Mouse (Mus musculus): ENCODE measurements around the gene Ctxn1. TPM values are rescaled to one million over a fixed set of nuclear protein-coding genes. Genes with fewer than 3 reads are reported as not detected.
"Not testable (repeated sequence)": the region's sequence is repeated elsewhere in the genome, so short reads cannot be mapped to it uniquely, and the experiment has no call there.

Ctxn1 gene
- total and polyA plus RNA-seq, 2 experiments from 2014 or later, result 78.5 to 250 TPM

DNA sequence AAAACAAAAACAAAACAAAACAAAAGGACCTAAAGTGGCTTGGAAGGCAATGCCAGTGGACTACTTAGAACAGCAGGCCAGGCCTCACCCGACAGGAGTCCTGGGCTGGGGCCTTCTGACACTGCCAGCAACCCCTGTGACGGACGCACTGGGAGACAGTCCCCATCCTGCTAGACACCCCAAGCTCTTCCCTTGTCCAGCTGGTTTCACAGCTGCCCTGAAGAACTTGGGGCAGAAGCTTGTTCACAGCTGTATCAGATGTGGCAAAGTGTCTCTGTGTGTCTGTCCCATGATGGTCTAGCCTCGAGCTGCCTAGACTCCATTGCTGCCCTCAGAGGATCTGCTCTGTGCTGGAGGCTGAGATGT lies 714 bp upstream of the Ctxn1 start:
- no peak overlapping the region for H3K4me3 ChIP-seq (ENCODE audit: low read depth, low read length)
- no peak overlapping the region for H3K4me2 ChIP-seq (ENCODE audit: low read depth, low read length, poor library complexity, severe bottlenecking)
- 85% methylated on average over 4 of the region's 4 CpGs for WGBS
- H3K27ac ChIP-seq (ENCODE audit: low read depth, low read length), result peak overlapping the region; percentile 95
- ATAC-seq (ENCODE audit: low FRiP score) (no peak), DNase-seq (ENCODE audit: low spot score) (no peak)
- H3K9ac ChIP-seq (replicated peaks; ENCODE audit: low read length, poor library complexity, severe bottlenecking), result 0 out of 2 replicates have a peak overlapping the region, but pooled peaks have one; percentile 78
- H3K27me3 ChIP-seq (ENCODE audit: insufficient read depth, low read length), result no peaks in the 10 kb centered on the region
- H3K4me1 ChIP-seq (ENCODE audit: insufficient read depth, low read length), result peaks cover 10% of the 10 kb centered on the region
- no peak for TF ChIP-seq CTCF (IDR thresholded peaks at IDR 0.05)
- peaks cover 52% of the 10 kb centered on the region for H3K36me3 ChIP-seq (ENCODE audit: insufficient read depth, low read length)
- no peaks in the 10 kb centered on the region for H3K9me3 ChIP-seq (ENCODE audit: low read length)

DNA sequence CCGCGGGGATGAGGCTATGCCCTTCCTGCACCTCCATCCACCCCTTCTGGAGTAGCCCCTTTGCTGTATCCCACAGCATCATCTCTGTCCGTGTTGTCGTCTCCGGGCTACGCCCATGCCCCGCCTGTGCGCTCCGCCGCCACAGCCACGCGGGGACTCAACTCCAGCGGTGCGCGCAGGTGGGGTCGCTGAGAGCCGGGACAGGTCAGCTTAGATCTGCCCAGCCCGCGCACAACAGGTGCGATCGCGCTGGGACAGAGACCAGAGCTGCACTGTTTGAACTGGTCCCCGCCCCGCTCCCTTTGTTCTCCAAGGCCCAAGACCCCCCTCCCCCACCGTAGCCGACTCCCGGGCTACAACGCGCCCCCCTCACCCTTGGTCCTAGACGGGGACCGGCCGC lies 396 bp downstream of the Ctxn1 start:
- H3K36me3 ChIP-seq (ENCODE audit: insufficient read depth, low read length), result peaks cover 49% of the 10 kb centered on the region
- peaks cover 10% of the 10 kb centered on the region for H3K4me1 ChIP-seq (ENCODE audit: insufficient read depth, low read length)
- H3K4me3 ChIP-seq (ENCODE audit: low read depth, low read length), result peak overlapping the region; percentile 76
- H3K27ac ChIP-seq (ENCODE audit: low read depth, low read length), result peak overlapping the region; percentile 95
- WGBS, result 1% methylated on average over 30 of the region's 32 CpGs
- peak overlapping the region; percentile 77 for H3K4me2 ChIP-seq (ENCODE audit: low read depth, low read length, poor library complexity, severe bottlenecking)
- H3K9ac ChIP-seq (replicated peaks; ENCODE audit: low read length, poor library complexity, severe bottlenecking), result peak overlapping the region; percentile 78
- no peaks in the 10 kb centered on the region for H3K27me3 ChIP-seq (ENCODE audit: insufficient read depth, low read length)
- no peak for TF ChIP-seq CTCF (IDR thresholded peaks at IDR 0.05)
- DNase-seq (ENCODE audit: low spot score) (no peak), ATAC-seq (ENCODE audit: low FRiP score) (peak; percentile 70)
- no peaks in the 10 kb centered on the region for H3K9me3 ChIP-seq (ENCODE audit: low read length)

- Histone ChIP-seq H3K9ac (replicated peaks; ENCODE audit: low read length, poor library complexity, severe bottlenecking) (peak overlapping the region; percentile 78), H3K27me3 (ENCODE audit: insufficient read depth, low read length) (no peaks in the 10 kb centered on the region), H3K4me3 (ENCODE audit: low read depth, low read length) (peak overlapping the region; percentile 76), H3K4me2 (ENCODE audit: low read depth, low read length, poor library complexity, severe bottlenecking) (peak overlapping the region; percentile 77), H3K4me1 (ENCODE audit: insufficient read depth, low read length) (peaks cover 10% of the 10 kb centered on the region), H3K36me3 (ENCODE audit: insufficient read depth, low read length) (peaks cover 46% of the 10 kb centered on the region), H3K9me3 (ENCODE audit: low read length) (no peaks in the 10 kb centered on the region), H3K27ac (ENCODE audit: low read depth, low read length) (peak overlapping the region; percentile 95)
- ATAC-seq (ENCODE audit: low FRiP score) (peak; percentile 77), DNase-seq (ENCODE audit: low spot score) (peak; percentile 81)
- WGBS, result 2% methylated on average over 35 of the region's 35 CpGs
- TF ChIP-seq CTCF (IDR thresholded peaks at IDR 0.05), result peak; percentile 91
Observed at GRCm38 (mm10) chr8:4258233-4258632, 841 bp downstream of the Ctxn1 start.

GRCm38 (mm10) chr8:4257350-4257749 lies 1.7 kb downstream of the Ctxn1 start:
- peak overlapping the region; percentile 78 for H3K9ac ChIP-seq (replicated peaks; ENCODE audit: low read length, poor library complexity, severe bottlenecking)
- peaks cover 10% of the 10 kb centered on the region for H3K4me1 ChIP-seq (ENCODE audit: insufficient read depth, low read length)
- peak overlapping the region; percentile 76 for H3K4me3 ChIP-seq (ENCODE audit: low read depth, low read length)
- H3K27me3 ChIP-seq (ENCODE audit: insufficient read depth, low read length), result no peaks in the 10 kb centered on the region
- H3K36me3 ChIP-seq (ENCODE audit: insufficient read depth, low read length), result peaks cover 41% of the 10 kb centered on the region
- ATAC-seq (ENCODE audit: low FRiP score), result no peak
- WGBS, result 50% methylated on average over 4 of the region's 4 CpGs
- peak overlapping the region; percentile 77 for H3K4me2 ChIP-seq (ENCODE audit: low read depth, low read length, poor library complexity, severe bottlenecking)
- H3K9me3 ChIP-seq (ENCODE audit: low read length), result no peaks in the 10 kb centered on the region
- no peak for TF ChIP-seq CTCF (IDR thresholded peaks at IDR 0.05)
- peak overlapping the region; percentile 39; the same call in 1 of the 2 replicates for H3K27ac ChIP-seq (ENCODE audit: low read depth, low read length)
- no peak for DNase-seq (ENCODE audit: low spot score)

DNA sequence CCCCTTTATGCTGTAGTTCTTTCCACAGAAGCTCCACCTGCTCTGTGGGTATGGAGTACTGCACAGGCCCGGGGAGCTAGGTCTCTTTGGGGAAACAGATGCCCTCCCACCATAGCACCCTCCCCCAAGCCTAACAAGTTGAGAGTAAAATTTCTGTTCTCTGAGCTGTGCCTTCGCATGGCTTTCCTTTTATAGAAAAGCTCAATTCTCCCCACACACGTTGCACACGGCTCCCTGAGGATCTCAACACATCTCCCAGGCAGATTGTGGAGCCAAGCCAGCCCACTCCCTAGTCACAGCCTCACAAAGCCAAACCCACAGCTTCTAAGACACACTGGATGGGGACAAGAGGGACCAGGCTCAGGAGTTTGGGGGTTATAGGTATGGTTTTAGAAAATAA lies 2.2 kb downstream of the Ctxn1 start:
- Histone ChIP-seq H3K9ac (replicated peaks; ENCODE audit: low read length, poor library complexity, severe bottlenecking) (peak overlapping the region; percentile 78; the same call in 1 of the 2 replicates), H3K4me2 (ENCODE audit: low read depth, low read length, poor library complexity, severe bottlenecking) (peak overlapping the region; percentile 77; the same call in 1 of the 2 replicates), H3K4me1 (ENCODE audit: insufficient read depth, low read length) (peaks cover 10% of the 10 kb centered on the region), H3K36me3 (ENCODE audit: insufficient read depth, low read length) (peaks cover 38% of the 10 kb centered on the region), H3K9me3 (ENCODE audit: low read length) (no peaks in the 10 kb centered on the region), H3K4me3 (ENCODE audit: low read depth, low read length) (no peak overlapping the region), H3K27ac (ENCODE audit: low read depth, low read length) (peak overlapping the region; percentile 39; the same call in 1 of the 2 replicates), H3K27me3 (ENCODE audit: insufficient read depth, low read length) (no peaks in the 10 kb centered on the region)
- 40% methylated on average over 4 of the region's 4 CpGs for WGBS
- ATAC-seq (ENCODE audit: low FRiP score), result no peak
- peak; percentile 47 for DNase-seq (ENCODE audit: low spot score)
- TF ChIP-seq CTCF (IDR thresholded peaks at IDR 0.05), result no peak

DNA sequence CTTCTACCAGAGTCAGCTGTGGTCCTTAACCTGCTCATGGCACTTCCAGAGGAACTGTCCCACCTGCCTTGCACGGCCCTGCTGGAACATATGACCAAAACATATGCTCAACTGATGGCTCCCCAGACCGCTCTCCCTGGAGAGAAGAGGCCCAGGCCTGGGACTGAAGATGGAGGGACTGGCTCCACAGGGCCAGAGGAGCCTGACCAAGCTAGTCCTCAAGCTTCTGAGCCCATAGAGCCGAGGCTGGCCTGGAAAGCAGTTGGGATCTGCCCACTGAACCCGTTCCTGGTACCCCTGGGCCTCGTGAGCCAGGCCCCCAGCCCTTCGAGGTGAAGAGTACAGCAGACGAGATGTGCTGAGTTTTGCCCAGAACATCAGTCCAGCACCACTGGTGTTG lies 3.6 kb downstream of the Ctxn1 start:
- peaks cover 29% of the 10 kb centered on the region for H3K36me3 ChIP-seq (ENCODE audit: insufficient read depth, low read length)
- 90% methylated on average over 7 of the region's 7 CpGs for WGBS
- H3K27me3 ChIP-seq (ENCODE audit: insufficient read depth, low read length); H3K9me3 ChIP-seq (ENCODE audit: low read length); DNase-seq (ENCODE audit: low spot score); H3K27ac ChIP-seq (ENCODE audit: low read depth, low read length); ATAC-seq (ENCODE audit: low FRiP score); H3K4me3 ChIP-seq (ENCODE audit: low read depth, low read length); H3K9ac ChIP-seq (replicated peaks; ENCODE audit: low read length, poor library complexity, severe bottlenecking); H3K4me2 ChIP-seq (ENCODE audit: low read depth, low read length, poor library complexity, severe bottlenecking): not testable (repeated sequence)
- peaks cover 10% of the 10 kb centered on the region for H3K4me1 ChIP-seq (ENCODE audit: insufficient read depth, low read length)

All from midbrain, postnatal 0 days (tissue).